Mouse (Mus musculus): ENCODE measurements around the gene Prex1.
A peak's percentile ranks its signal among the peaks of the same experiment; 100 is the strongest.

Prex1 gene

DNA sequence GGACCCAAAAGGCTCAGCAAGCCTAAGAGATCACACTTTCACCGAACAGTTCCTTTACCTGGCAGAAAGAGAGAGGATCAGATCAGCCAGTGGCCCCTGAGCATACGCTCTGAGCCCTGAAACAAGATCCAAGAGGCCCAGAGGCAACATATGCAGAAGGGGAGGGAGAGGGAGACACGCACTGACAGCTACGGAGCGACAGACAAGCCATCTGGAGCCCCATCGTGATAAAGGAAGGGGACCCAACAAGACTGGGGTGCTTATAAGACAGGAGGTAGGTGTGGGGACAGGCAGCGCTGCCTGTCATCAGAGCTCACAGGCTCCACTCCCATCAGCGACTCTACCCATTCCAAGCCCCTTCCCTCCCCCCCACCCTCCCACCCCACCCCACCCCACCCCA is 27.8 kb downstream of the Prex1 start:
- DNase-seq (ENCODE audit: low spot score in 2 of 2) = no peak

DNA sequence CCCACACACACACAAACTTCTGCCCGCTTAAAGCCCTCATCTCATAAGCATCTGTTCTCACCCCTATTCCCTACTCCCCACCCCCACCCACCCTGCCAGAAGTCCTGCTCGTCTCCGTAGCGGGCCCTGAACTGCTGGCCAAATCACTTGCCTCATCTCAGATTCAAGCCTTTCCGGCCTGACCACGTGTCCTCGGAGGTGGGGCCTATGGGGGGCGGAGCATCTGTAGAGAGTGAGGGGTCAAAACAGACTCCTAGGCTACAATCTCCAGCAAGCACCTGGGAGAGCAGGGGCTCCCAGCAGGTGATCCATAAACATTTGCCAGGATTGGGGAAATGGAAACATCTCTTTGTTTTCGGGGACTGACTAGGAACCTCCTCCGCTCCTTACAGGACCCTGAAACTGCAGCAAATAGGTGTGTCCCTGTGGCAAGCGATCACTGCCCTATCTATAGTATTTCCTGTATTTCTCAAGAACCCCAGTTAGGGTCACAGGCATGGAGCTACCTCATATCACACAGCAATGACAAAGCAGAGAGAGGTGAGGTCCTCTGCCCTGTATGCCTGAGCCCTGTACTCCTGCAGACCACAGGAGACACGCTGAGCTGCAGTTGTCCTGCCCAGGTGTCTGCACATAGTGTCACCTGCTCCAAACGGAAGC is 29.6 kb downstream of the Prex1 start:
- peak; percentile 34 to 55 for DNase-seq (ENCODE audit: low spot score in 2 of 2)

DNA sequence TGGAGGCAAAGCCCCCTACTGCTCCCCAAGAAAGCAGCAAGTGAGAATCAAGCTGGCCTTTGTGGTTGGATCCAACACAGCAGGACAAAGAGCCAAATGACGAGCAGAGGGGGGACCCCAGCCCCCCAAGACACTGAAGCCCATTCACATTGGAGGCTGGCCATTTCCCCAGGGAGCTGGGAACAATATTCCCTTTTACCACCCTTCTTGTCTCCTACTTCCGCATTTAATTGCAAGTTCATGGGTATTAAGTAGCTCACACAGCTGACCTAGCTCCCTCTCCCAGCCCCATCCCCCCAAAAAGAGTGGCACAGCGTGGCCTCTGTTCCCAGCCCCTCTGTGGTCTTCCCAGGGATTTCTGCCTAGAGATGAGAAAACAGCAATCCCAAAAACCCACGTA is 30.8 kb downstream of the Prex1 start:
- no peak for DNase-seq (ENCODE audit: low spot score in 2 of 2)

DNA sequence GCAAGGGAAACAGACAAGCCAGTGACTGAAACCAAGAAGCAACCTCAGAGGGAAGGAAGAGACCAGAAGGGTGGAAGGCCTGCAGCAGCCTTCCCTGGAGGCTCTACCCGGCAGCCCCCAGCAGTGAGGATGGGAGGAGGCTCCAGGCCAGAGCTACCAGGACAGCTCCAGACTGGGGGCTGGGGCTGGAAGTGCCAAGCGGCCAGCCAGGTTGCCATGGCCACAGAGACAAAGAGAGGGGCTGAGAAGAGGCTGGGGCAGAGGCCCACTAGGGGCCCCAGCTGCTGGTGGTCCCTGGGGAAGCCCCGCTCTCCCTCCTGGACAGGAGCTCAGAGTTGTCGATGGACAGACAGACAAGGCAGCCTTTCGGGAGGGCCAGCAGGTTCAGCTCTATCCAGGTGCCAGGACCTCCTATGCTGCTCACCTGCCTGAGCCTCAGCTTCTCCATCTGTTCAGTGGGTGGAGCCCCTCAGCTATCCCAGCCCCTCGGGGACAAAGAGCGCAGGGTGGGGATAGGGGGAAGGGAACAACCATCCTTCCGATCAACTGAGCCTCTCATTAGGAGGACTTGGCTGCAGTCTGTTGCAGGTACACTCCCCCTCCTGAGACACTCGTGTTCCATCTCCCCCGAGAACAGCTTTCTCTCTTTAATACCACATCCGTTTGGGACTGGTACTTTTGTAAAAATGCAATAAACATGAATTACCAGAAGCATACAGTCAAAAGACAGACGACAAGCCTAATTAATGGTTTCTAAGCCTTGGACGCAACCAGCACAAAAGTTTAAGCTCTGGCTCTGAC is 34.5 kb downstream of the Prex1 start:
- DNase-seq (ENCODE audit: low spot score in 2 of 2) = no peak

DNA sequence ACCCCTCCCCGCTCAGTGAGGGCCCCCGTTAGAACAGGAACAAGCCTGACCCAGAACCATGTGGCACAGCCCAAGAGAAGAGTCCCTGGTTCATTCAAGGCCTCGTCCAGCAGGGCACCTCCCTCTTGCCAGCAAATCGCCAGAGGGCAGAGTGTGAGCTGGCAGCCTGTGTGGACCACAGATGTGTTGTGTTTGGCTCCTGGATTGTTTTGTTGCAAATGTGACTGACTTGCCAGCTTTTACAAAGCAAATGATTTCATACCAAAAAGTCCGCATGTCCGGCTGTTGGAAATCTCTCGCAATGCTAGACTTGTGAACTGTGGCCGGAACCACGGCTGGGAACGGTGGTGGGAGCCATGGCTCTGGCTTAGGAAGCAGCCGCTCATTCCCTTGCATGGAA is 36.7 kb downstream of the Prex1 start:
- no peak for DNase-seq (ENCODE audit: low spot score in 2 of 2)

DNA sequence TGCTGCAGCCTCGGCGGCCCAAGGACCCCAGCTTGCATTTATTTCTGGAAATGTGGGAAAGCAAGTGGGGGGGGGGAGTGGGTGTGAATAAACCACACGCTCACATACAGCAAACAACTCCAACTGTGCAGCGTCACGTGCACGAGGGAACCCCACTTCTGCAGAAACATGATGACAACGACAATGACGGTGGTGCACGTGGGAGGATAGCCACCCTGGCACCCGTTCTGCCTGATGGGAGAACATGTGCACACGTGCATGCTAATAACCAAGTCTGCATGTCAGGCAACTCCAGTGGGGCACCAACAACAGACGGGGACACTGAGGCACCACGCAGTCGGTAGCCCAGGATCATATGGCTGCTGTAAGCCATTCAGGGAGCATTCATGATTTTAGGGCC is 37.1 kb downstream of the Prex1 start:
- DNase-seq (ENCODE audit: low spot score in 2 of 2) = no peak

DNA sequence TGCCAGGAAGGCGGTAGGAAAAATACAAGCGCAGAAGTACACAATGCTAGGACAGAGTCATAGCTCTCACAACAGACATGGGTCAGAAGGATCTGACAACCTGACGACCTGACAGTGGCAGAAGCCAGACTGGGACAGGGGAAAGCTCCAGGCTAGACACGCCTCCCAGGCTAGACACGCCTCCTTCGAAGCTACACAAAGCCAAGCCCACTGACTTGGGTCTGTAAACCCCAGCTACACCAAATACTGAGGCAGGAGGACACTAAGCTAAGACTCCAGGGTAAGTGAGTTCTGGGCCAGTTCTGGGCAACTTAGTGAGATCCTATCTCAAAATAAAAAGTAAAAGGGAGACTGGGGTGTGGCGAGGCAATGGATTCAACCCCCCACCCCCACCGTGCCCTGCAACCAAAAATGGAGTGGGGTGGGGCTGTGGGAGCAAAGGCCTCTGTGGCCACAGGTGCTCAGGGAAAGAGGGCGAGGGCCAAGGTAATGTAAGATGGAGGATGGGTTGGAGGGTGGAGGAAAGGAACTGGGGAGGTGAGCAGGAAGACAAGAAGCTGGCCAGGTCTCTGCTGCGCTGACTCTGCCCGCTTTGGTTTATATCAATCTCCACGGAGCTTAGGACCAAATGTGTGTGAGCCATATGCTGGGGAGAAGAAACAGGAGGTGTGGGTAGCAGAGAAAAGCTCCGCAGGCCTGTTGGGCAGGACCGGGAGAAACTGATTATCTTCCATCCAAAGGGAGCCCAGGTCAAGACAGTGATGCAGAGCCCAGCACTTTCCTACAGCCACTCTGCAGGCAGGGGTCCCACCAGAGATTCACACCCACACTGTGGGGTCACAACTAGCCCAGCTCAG is 37.8 kb downstream of the Prex1 start:
- DNase-seq (ENCODE audit: low spot score in 2 of 2) = no peak

DNA sequence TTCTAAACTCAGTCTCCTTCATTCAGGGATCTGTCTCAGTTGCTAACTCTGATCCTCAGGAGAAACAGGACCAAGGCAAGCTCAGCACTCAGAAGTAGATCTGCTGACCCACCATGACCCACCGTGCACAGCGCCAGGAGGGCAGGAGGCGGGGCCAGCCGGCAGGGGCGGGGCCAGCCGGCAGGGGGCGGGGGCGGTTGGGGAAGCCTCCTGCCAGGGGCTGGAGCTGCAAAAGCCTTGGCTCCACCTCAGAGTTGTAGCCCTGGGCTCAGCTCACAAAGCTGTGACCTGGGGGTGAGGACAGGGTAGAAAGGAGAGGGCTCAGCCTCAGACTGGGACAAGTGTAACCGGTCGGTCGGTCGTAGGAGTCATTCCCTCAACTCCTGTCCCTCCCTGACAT is 38.9 kb downstream of the Prex1 start:
- no peak for DNase-seq (ENCODE audit: low spot score in 2 of 2)

DNA sequence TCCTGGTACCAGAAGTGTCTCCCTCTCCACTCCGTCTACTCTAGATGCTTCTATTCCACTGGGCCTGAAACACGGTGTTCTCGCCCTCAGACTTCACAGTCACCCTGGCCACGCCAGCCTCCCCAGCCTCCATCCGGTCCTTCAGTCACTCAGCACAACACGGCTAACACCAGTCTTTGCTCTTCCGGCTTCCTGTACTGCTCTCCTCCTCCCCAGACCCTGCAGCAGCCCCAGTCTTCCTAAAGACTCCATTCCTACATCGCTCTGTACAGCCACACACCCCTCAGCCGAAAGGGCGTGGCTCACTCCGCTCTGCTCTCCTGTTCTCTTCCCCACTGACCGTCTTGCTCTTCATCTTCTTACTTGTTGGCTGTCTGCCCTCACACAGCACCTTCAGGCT is 39.7 kb downstream of the Prex1 start:
- DNase-seq (ENCODE audit: low spot score in 2 of 2) = peak; percentile 64 to 78

DNA sequence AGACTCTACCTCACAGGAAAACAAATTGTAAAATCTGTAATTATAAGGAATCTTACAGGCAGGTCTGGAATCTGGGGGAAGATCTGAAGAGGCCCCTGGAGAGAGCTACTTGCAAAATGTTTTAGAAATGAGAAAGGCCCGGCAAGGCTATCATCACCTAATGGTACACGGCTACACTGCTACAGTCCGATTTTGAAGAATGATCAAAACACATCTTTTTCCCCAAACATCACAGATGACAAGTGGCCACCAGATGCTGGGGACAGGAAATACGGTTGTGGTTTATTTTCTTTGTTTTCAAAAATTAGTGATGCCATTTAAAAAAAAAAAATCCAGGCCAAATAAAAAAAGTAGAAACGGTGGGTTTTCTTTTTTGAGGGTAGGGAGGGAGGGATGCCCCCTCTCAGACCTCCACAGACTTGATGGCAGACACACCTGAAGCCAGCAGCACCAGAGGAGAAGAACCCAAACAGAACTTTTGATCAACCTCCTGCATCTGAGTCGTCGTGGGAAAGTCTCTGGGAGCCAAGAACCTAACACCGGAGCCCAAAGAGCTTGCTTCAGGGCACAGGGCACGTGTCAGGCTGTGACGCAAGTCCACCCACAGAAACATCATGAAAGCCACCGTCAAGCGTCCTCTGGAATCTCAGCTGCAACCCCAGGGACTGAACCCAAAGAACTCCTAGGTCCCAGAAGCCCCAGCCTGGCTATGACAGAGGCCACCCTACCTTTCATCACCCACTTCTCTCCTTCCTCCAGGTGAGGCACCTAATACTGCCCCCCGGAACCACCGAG is 41.3 kb downstream of the Prex1 start:
- DNase-seq (ENCODE audit: low spot score in 2 of 2) = peak; percentile 65 to 78

DNA sequence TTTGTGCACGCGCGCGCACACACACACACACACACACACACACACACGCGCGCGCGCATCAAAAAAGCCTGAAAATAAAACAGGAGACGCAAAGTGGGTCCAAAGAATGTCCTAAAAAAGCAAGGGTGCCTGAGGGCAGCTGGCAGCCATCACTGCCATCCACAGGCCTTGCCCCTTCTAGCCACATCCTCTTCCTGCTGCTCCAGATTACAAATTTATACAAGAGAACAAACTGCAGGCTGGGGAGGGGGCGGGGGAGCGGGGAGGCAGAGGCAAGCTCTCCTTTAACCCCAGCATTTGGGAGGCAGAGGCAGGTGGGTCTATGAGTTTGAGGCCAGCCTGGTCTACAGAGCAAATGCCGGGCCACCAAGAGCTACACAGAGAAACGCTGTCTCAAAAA is 42.0 kb downstream of the Prex1 start:
- no peak for DNase-seq (ENCODE audit: low spot score in 2 of 2)

DNA sequence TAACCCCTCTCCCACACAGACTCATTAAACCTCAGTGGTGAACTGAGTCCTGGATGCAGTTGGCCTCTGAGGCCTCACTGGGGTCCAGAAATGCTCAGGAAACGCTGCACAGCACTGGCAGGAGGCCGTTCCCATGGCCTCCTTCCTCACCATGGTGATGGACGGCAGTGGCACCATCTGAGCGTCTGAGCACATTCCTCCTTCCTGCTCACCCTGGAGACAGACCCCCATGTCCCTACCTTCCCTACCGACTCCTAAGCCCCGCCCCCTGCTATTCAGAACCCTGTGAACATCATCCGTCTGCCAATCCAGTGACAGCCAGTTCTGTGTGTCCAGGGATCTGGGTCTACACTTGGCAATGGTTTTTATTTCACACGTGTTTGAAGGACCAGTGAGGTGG is 42.6 kb downstream of the Prex1 start:
- DNase-seq (ENCODE audit: low spot score in 2 of 2) = no peak

DNA sequence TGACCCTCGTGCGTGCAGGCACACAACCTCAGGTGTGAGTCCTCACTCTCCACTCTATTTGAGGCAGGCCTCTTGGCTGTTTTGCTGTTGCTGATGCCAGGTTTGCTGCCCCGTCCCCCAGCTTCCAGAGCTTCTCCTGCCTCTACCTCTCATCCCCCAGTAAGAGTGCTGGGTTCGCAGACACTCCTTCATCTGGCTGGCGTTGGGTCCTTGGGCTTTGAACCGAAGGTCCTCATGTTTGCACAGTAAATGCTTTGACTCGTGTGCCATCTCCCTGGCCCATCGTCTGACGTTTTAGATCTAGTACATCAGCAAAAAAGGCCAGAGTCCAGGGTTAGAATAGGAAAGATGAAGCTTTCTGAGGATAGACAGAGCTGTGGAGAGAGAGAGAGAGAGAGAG is 43.7 kb downstream of the Prex1 start:
- DNase-seq (ENCODE audit: low spot score in 2 of 2) = no peak

DNA sequence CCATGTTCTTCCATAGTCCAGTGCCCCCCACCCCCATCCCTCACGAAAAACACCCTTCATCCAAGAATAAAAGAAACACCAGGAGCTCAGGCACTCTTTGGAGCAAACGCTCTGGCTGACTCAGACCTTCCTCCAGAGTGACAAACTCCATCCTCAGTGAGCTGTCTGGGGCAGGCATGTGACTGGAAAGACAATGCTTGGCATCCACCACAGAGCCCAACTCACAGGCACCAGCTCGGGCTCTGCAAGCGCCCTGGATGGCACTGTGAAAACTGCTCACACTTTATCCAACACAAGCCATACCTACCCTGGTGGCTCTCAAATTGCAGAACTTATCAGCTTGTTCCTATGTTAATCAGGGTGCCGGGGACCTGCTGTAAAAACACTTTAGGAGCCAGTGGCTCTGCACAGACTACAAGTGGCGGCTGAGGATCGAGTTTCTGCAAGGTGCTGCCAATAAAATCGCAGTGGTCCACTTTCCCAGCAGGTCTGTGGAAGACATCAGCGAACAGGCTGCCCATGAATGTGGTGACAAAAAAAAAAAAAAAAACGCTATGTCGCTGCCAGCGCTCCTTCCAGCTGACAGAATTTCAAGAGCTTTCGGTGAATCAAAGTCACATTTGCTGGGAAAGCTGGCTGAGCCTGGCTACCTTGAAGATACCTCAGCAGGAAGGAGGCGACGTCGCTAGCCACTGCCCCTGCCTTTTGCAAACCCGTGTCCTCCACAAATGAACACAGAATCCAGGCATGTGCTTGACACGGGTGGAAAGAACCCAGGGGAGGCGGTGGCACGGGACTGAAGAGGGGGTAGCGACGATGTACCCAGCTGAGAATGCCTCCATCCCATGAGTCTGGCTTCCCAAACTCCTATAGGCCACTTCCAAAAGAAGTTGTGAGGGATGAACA is 45.6 kb downstream of the Prex1 start:
- no peak for DNase-seq (ENCODE audit: low spot score in 2 of 2)

DNA sequence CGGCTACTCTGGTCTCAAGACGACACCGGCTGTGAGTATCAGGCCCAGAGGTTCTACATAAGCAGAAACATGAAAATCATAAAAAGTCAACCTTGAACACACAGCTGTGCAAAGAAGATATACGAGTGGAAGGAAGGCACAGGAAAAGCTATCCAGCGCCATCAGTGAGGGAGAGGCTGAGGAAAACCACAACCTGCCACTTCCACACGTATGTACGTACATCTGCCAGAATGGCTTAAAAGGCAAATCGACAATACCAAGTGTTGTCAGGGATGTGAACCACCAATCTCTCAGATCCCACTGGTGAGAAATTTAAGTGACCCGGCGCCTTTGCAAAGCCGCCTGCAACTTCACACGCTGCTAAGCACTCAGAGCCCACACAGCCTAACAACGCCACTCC is 47.5 kb downstream of the Prex1 start:
- peak; percentile 55 to 78 for DNase-seq (ENCODE audit: low spot score in 2 of 2)

DNA sequence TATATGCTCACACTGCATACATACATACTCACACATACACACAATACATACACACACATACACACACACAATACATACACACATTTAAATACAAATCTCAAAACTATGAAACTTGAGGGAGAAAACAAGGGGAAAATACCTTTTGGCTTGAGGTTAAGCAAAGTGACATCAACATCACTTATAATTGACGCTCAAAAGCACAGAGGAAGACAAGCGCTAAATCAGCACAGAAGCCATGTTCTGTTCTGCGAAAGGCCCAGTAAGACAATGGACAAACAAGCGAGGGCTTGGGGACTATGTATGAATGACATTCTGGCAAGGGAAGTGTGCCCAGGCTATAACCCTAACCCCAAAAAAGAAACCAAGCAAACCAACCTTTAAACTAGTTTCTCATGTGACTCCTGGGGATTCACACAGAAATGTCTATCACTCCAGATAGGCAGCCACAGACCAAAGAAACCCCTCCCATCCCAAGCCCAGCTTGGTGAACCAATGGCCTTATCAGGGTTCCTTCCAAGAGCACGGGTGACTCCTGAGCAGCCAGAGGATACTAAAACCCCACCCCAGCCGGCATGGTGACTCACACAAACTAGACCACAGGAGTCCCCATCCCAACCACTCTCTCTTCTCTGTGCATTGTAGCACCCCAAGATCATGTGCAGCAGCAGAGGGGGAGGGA is 48.2 kb downstream of the Prex1 start:
- peak; percentile 81 to 89 for DNase-seq (ENCODE audit: low spot score in 2 of 2)

DNA sequence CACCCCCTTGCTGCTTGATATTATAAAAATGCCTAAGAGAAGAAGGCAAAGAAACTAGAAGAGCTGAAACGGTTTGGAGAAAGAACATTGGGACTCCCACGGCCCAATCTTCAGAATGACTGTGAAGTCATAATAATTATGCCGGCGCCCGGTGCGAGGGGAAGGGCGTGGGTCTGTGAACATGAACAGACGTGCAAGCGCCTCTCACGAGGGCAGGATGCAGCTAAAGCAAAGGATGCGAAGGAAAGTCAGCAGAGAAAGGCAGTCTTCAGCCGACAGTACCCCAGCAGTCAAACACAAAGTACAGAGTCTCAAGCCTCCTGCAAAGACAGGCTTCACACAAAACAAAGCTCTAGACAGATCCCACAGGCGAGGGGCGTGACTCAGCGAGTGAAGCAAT is 49.1 kb downstream of the Prex1 start:
- DNase-seq (ENCODE audit: low spot score in 2 of 2) = peak in 1 of 2 experiments; percentile 22

DNA sequence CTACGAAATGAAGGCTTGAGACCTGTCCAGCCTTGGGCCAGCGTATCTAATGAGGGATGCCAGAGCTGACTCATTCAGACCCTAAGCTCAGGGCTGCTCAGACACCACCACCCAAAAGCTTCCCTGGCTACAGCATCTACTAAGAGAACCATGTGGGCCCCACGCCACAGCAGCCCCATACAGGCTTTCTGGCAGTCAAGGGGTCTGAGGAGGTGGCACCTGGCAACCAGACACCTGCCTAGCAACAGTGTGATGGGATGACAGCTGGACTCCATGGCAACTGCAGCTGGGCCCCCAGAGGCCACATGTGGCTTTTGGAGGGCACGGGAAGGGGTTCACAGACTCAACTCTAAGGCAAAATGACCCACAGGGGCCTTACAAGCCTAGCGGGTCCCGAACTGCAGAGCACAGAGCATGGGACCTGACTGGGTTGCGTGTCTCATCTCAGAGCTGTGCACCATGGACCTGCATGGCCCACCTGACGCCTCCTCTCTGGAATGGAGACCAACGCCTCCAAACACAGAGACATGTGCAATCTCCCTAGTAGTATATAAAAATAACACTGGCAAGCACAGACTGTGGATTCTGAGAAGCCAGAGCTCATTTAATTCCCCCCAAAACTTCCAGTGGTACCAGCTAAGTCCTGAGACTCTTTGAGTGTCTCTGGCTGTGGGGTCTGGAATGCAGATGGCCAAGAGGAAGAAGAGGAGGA is 50.2 kb downstream of the Prex1 start:
- no peak for DNase-seq (ENCODE audit: low spot score in 2 of 2)

DNA sequence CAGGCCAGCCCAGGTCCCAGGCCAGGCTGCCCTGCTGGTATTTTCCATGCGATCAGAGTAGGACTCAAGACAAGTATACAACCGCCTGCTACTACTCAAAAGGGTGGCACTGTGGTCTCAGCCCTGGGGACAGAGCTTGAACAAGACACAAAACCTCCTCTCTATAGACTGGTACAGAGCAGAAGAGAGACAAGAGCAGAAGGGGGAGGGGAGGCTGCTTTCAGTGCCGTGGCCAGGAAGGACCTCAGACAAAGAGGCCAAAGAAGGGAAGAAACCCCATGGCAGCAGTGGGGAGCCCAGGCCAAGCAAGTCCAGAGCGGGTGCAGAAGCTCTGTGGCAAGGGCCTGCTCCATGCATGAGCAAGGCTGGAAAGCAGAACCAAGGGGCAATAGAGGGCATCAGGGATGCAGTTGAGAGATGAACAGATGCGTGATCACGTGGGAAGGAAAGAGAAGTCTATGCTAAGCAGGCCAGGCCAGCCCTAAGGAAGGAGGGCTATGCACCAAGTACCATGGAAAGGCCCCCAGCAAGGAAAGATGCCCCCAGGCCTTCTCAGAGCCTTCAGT is 51.0 kb downstream of the Prex1 start:
- no peak for DNase-seq (ENCODE audit: low spot score in 2 of 2)
